In the genomic region with DNA sequence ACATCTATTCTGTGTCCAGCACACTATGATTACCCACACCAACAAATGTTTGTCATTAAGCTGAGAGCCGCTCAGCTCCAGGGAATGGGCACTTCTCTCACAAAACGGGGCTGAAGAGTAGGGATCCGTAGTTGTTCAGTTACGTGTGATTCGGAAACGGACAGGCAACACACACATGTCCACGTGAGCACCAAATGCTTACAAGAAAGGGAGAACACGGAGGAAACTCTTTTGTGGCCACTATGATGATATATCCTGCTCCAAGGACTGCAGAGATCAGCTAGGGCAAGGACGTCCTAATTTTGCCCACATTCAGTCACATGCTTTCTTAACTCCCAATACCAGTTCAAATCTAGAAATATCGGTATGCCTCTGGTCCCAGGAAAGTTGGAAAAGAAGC, we compare ENCODE assay signal across 19 mouse cellular contexts. TPM values are rescaled to one million over a fixed set of nuclear protein-coding genes. Genes with fewer than 3 reads are reported as not detected.
DNase-seq lines count a peak whose midpoint lies in the region; ATAC-seq lines count a peak whose summit lies in the region.
"Had no signal": no experiment of that assay in that cellular context is flagged by ENCODE, and none has a peak within 500 bp of the region (broad histone marks: within the 10 kb centered on the region; RNA-seq: fewer than 3 reads in every experiment).

No protein-coding gene starts in this region.

- 87% methylated on average over 10 of the region's 10 CpGs for WGBS in liver, embryonic 11.5 days
- 84% methylated on average over 10 of the region's 10 CpGs for WGBS in liver, embryonic 12.5 days (ENCODE audit: insufficient replicate concordance)

- no peaks in the 10 kb centered on the region for H3K9me3 ChIP-seq in liver, embryonic 11.5 days (ENCODE audit: control insufficient read depth, low read length)
- H3K9me3 ChIP-seq in liver, embryonic 12.5 days (replicated peaks), result no peaks in the 10 kb centered on the region
- H3K9me3 ChIP-seq: lung, embryonic 15.5 days had no signal

- no peaks in the 10 kb centered on the region for H3K36me3 ChIP-seq in liver, embryonic 11.5 days (ENCODE audit: control insufficient read depth, insufficient read depth, low read length)
- peaks cover 48% of the 10 kb centered on the region for H3K36me3 ChIP-seq in liver, embryonic 12.5 days

- no peak overlapping the region for H3K27ac ChIP-seq in liver, embryonic 11.5 days (ENCODE audit: low read depth, low read length)
- peak overlapping the region; percentile 54 for H3K27ac ChIP-seq in liver, embryonic 12.5 days
- H3K27ac ChIP-seq: layer of hippocampus, adult 2 months; lung, embryonic 15.5 days had no signal

- no peaks in the 10 kb centered on the region for H3K27me3 ChIP-seq in liver, embryonic 11.5 days (replicated peaks; ENCODE audit: control insufficient read depth, insufficient read depth, low read length)
- H3K27me3 ChIP-seq in liver, embryonic 12.5 days (replicated peaks), result no peaks in the 10 kb centered on the region
- H3K27me3 ChIP-seq: lung, embryonic 15.5 days; Patski had no signal

- ATAC-seq in liver, embryonic 11.5 days (replicated peaks; ENCODE audit: low FRiP score), result no peak
- ATAC-seq in liver, embryonic 12.5 days, result no peak
- ATAC-seq in megakaryocyte progenitor cell, adult 5-6 weeks (replicated peaks; ENCODE audit: poor library complexity), result no peak
- ATAC-seq: Patski had no signal

- H3K4me1 ChIP-seq in liver, embryonic 11.5 days (replicated peaks; ENCODE audit: control insufficient read depth, insufficient read depth, low read length), result peaks cover 33% of the 10 kb centered on the region
- H3K4me1 ChIP-seq in liver, embryonic 12.5 days, result peaks cover 93% of the 10 kb centered on the region

- H3K9ac ChIP-seq in liver, embryonic 11.5 days (ENCODE audit: low read depth, low read length), result no peak overlapping the region
- H3K9ac ChIP-seq in liver, embryonic 12.5 days, result no peak overlapping the region
- H3K9ac ChIP-seq: lung, embryonic 15.5 days had no signal

- DNase-seq in liver, result peak; percentile 1
- DNase-seq in liver, embryonic 11.5 days (ENCODE audit: low spot score), result no peak
- DNase-seq in urinary bladder, postnatal 14 days (ENCODE audit: low spot score), result peak; percentile 2
- no peak for DNase-seq in urinary bladder, postnatal 36 days (ENCODE audit: low spot score in 2 of 2)
- DNase-seq in urinary bladder, postnatal 25 days (ENCODE audit: low spot score), result peak; percentile 1
- no peak for DNase-seq in yolk sac, embryonic 10.5 days (ENCODE audit: low spot score)
- DNase-seq: adrenal gland, postnatal 10 days; cerebellum, adult 9-11 months; gastrocnemius, postnatal 14 days; kidney, adult 8-10 months; kidney, postnatal 14 days; left cerebral cortex, postnatal 4 days; lung, postnatal 4 days had no signal

- H3K4me3 ChIP-seq in liver, embryonic 11.5 days (ENCODE audit: low read depth, low read length), result no peak overlapping the region
- H3K4me3 ChIP-seq in liver, embryonic 12.5 days, result no peak overlapping the region
- H3K4me3 ChIP-seq: layer of hippocampus, adult 2 months; lung, embryonic 15.5 days had no signal

- H3K4me2 ChIP-seq in liver, embryonic 11.5 days, result no peak overlapping the region
- 0 out of 2 replicates have a peak overlapping the region, but pooled peaks have one; percentile 1 for H3K4me2 ChIP-seq in liver, embryonic 12.5 days
- H3K4me2 ChIP-seq: lung, embryonic 15.5 days; midbrain, embryonic 11.5 days had no signal

RNA-seq across cellular contexts. Expression of a gene that starts 4.5 kb away (rescaled TPM):
- 13.2 and 14.2 TPM in 2 replicates for polyA plus RNA-seq in liver, embryonic 11.5 days (2014; fragmentation: Nextera tagmentation; extraction: Ambion mirVana)
- 11.0 and 12.2 TPM in 2 replicates for polyA plus RNA-seq in liver, embryonic 12.5 days (2016; fragmentation: Nextera tagmentation; extraction: Ambion mirVana)
- 49.8 and 51.4 TPM in 2 replicates for total RNA-seq in megakaryocyte progenitor cell, adult 5-6 weeks (2015)
- 46.2 and 56.7 TPM in 2 replicates for total RNA-seq in megakaryocyte progenitor cell, adult 5-6 weeks (2017)

Comparison
In these comparisons a context has a peak if more than half of its experiments do, and no peak if none do; other contexts are left out.
1. DNase-seq: peak in liver (single experiment), urinary bladder, postnatal 14 days (single experiment) and urinary bladder, postnatal 25 days (single experiment); none in liver, embryonic 11.5 days (single experiment), urinary bladder, postnatal 36 days (0 of 2) and yolk sac, embryonic 10.5 days (single experiment).